Mouse (Mus musculus) layer of hippocampus, postnatal 25 days (tissue): ENCODE results near the gene Olfr1052. TPM values are rescaled to one million over a fixed set of nuclear protein-coding genes. Genes with fewer than 3 reads are reported as not detected.
"Not testable (repeated sequence)": the region's sequence is repeated elsewhere in the genome, so short reads cannot be mapped to it uniquely, and the experiment has no call there.

Experiments
- DNase-seq, 2 experiments: peaks; one replicate each; pipeline ENCODE4 v3.0.0; 2022; ENCODE audit warnings: mixed read lengths in 2 of 2, low spot score in 1 of 2; ENCODE audit errors: extremely low spot score in 1 of 2
- total RNA-seq, 2 experiments: library from RNA; stranded (reverse); gene quantifications; 2 replicates each; pipeline ENCODE4 v1.2.3; 2021

The Olfr1052 gene
- total RNA-seq: not detected

DNA sequence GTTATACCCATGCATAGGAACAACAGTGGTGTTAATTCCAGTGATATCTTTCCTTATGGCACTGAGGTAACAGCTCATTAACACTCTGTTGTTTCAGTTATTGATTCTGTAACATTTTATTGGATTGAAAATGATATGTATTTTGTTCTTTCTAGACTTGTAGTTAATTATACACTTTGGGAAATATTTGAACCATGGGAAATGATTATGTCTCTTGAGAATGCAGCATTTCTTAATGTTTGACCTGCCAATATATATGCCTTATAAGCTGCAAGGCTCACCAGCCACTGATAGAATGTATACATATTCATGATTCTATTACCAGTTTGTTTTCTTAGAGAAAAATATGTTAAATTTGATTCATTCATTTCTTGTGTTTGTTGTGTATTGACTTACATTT lies at the start of gene Olfr1052:
Gene Olfr1052 (plus strand): TSS at position 301 of the 400 bp plus-strand sequence.
- no peak for DNase-seq

- not testable (repeated sequence) for DNase-seq
These were observed 34.0 kb upstream of the Olfr1052 start, which contains the start of gene Olfr1049 for GRCm38 (mm10) chr2:86258228-86258627. Olfr1049 (minus strand) TSS chr2:86258328.

DNA sequence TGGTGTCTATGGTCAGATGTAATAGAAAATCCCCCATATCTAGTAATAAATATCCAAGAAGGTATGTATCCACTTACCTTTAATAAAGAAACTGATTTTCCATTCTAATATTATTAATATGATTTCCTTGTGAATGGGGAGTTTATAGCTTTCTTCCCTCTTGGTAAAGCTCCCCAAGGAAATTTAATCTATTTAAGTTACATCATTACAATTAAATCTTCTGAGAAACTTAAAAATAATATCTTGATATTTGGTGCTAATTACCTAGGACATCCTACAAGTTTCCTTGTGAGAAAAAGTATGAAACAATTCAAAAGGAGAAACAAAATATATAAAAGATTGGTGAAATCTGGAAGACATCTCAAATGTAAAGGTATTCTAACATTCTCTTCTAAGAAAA lies 13.3 kb upstream of the Olfr1052 start, which contains the start of gene Olfr1051:
Gene Olfr1051 (minus strand): TSS at position 101 of the 400 bp plus-strand sequence.
- DNase-seq: not testable (repeated sequence)

- no peak for DNase-seq
These were observed 22.9 kb downstream of the Olfr1052 start, which contains the start of gene Olfr1053 for GRCm38 (mm10) chr2:86315184-86315583. Olfr1053 (minus strand) TSS chr2:86315284.

DNA sequence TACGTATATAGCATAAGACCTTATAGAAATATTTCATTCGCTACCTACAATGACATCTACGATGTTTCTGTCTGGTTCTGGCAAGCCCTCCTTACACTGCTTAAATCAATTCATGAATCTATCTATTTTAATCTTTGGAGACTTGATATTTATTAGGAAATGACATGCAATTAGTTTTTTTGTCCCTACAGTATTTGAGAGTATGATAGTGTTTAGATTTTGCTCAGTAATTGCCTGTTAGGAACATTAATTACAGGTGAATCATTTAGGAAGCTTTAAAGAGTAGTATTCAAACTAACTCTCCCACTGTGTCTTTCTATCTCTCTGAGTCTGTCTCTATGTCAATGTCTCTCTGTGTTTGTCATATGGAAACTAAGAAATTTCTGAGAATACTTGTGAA lies 43.1 kb downstream of the Olfr1052 start, which contains the start of gene Olfr1054:
Gene Olfr1054 (minus strand): TSS at position 101 of the 400 bp plus-strand sequence.
- DNase-seq: no peak

Other genes with a start within 250 kb of the Olfr1052 start
- gene Olfr1034, start 246.6 kb upstream of the Olfr1052 start, total RNA-seq: not detected
- not detected for gene Olfr1036, start 218.5 kb upstream of the Olfr1052 start, total RNA-seq
- not detected for gene Olfr1037, start 205.1 kb upstream of the Olfr1052 start, total RNA-seq
- not detected for gene Olfr1039, start 156.5 kb upstream of the Olfr1052 start, total RNA-seq
- not detected for gene Olfr1040, start 145.7 kb upstream of the Olfr1052 start, total RNA-seq
- not detected for gene Olfr1042, start 130.6 kb upstream of the Olfr1052 start, total RNA-seq
- not detected for gene Olfr1043, start 124.9 kb upstream of the Olfr1052 start, total RNA-seq
- gene Olfr1044, start 114.6 kb upstream of the Olfr1052 start, total RNA-seq: not detected
- gene Olfr52, start 106.8 kb upstream of the Olfr1052 start, total RNA-seq: not detected
- gene Olfr1045, start 89.4 kb upstream of the Olfr1052 start, total RNA-seq: not detected
- gene Olfr1046, start 73.1 kb upstream of the Olfr1052 start, total RNA-seq: not detected
- not detected for gene Olfr1047, start 61.1 kb upstream of the Olfr1052 start, total RNA-seq
- not detected for gene Olfr1048, start 52.2 kb upstream of the Olfr1052 start, total RNA-seq
- not detected for gene Olfr1049, start 34.1 kb upstream of the Olfr1052 start, total RNA-seq
- gene Olfr1051, start 13.4 kb upstream of the Olfr1052 start, total RNA-seq: not detected
- not detected for gene Olfr1053, start 22.8 kb downstream of the Olfr1052 start, total RNA-seq
- gene Olfr1054, start 43.0 kb downstream of the Olfr1052 start, total RNA-seq: not detected
- gene Olfr1055, start 57.8 kb downstream of the Olfr1052 start, total RNA-seq: not detected
- not detected for gene Olfr1056, start 70.0 kb downstream of the Olfr1052 start, total RNA-seq
- not detected for gene Olfr1057, start 85.9 kb downstream of the Olfr1052 start, total RNA-seq
- gene Olfr1058, start 96.1 kb downstream of the Olfr1052 start, total RNA-seq: not detected
- gene Olfr1061, start 121.6 kb downstream of the Olfr1052 start, total RNA-seq: not detected
- not detected for gene Olfr1062, start 134.3 kb downstream of the Olfr1052 start, total RNA-seq
- not detected for gene Olfr1065, start 158.1 kb downstream of the Olfr1052 start, total RNA-seq
- not detected for gene Olfr1066, start 163.8 kb downstream of the Olfr1052 start, total RNA-seq
- not detected for gene Olfr228, start 194.9 kb downstream of the Olfr1052 start, total RNA-seq
- gene Olfr1076, start 216.0 kb downstream of the Olfr1052 start, total RNA-seq: not detected